Mouse (Mus musculus) brain, embryonic 14.5 days (tissue): ENCODE results near the gene 1190005I06Rik.

ENCODE experiments used
- CTCF ChIP-seq: fragments of 200-500 bp; IDR thresholded peaks from 2 replicates; pipeline ENCODE4 v1.5.1; 2012; ENCODE audit warnings: inconsistent platforms, mild to moderate bottlenecking, moderate library complexity, borderline replicate concordance; ENCODE audit not compliant: insufficient read depth, insufficient read length; ENCODE audit errors: extremely low read depth
- POLR2A ChIP-seq: fragments of 200-500 bp; IDR thresholded peaks from 2 replicates; pipeline ENCODE4 v1.6.1; 2012; ENCODE audit warnings: mild to moderate bottlenecking, inconsistent platforms, borderline replicate concordance; ENCODE audit not compliant: poor library complexity, insufficient read depth, insufficient read length, severe bottlenecking; ENCODE audit errors: extremely low read depth

DNA sequence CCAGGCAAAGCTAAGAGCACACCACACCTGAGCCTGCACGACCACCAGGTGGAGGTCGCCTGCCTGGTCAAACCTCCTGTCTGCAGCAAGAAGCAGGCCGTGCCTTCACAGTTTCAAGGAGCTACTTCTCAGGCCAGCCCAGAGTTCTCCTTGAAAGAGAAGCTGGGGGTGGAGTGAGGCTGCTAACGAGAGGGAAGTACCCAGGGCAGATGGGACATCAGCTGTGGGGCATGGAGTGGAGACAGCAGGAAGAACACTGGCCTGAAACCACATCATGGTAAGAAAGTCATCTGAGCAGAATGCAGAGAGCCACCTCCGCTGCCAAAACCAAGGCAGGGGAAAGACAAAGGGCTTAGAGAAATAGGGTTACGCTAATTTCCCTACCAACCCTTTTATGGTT, 17.1 kb upstream of the 1190005I06Rik start:
- no peak for TF ChIP-seq POLR2A
- TF ChIP-seq CTCF = no peak
